Mouse (Mus musculus) brain, adult 2 months (tissue): ENCODE measurements around the gene Scly.

Experiments
- DNase-seq: peaks from one replicate; pipeline ENCODE4 v3.0.0; 2011; ENCODE audit warnings: low read depth, low spot score

Gene Scly

GRCm38 (mm10) chr1:91299707-91300426, 1.7 kb downstream of the Scly start:
- peak; percentile 61 for DNase-seq

GRCm38 (mm10) chr1:91301206-91301920, 3.2 kb downstream of the Scly start:
- DNase-seq = peak; percentile 10

GRCm38 (mm10) chr1:91302021-91302420, 3.9 kb downstream of the Scly start:
- DNase-seq = no peak

DNA sequence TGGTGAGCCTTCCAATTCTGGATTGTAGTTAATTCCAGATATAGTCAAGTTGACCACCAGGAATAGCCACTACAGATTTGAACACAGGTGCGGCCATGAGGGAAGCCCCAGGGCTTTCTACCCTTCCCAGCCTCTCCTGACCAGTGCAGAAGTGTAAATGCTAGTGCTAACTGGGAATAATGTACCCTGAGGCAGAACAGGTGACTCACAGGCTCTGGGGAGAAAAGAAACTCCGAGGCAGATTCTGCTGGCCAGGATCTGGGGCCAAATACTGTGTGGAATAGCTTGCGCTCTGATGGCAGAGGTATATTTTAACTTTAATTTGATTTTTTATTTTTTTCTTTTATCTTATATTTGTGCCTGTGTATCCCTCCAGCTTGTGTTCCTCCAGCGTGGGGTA, 6.5 kb downstream of the Scly start:
- DNase-seq = no peak

GRCm38 (mm10) chr1:91309366-91310085, 11.4 kb downstream of the Scly start:
- no peak for DNase-seq

GRCm38 (mm10) chr1:91312273-91312672, 14.1 kb downstream of the Scly start:
- DNase-seq = no peak

DNA sequence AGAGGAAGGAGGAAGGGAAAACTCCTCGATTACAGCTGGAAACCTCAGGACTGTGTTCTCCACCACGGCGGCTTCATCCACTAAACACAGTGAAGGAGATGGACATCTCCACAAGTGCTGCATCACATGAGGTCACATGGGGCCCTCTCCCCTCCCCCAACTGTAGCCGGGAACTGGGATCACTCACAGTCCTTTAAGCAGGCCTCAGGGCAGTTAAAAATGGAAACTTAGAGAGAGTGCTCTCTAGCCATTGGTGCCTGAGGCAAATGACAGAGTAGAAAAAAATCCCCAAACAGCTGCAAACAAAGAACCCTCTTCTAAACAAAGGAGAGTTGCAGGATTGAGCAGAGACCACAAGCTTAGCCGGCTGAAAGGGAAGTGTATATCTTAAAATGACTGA, 15.1 kb downstream of the Scly start:
- no peak for DNase-seq

GRCm38 (mm10) chr1:91317656-91318055, 19.5 kb downstream of the Scly start:
- DNase-seq = no peak

DNA sequence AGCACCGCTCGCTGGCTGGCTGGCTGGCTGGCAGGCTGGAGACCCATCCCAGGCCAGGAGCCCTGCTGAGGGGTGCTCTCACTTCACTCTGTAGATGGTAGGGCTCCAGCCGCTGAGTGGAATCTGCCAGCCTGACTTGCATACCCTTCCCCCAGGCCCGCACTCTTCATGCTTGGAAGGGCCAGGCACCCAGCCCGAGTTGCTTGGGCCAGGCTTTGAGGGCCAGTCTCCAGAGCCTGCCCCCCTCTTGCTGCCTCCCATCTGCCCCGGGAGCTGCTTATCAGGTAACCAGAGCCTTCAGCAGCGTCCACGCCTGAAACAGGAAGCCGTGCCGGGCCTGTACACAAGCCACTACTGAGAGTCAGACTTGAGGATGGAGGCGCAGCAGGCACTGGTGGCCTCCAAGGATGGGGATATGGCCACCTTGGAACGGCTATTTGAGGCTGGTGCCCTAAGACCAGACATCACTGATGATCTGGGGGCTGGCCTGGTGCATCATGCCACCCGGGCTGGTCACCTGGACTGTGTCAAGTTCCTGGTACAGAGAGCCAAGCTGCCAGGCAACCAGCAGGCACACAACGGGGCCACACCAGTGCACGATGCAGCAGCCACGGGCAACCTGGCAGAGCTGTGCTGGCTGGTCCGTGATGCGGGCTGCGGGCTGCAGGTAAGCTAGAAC, 23.8 kb downstream of the Scly start, which contains the start of gene Espnl:
TSS of gene Espnl (plus strand) at position 316 of the 679 bp plus-strand sequence.
- peak; percentile 25 for DNase-seq

DNA sequence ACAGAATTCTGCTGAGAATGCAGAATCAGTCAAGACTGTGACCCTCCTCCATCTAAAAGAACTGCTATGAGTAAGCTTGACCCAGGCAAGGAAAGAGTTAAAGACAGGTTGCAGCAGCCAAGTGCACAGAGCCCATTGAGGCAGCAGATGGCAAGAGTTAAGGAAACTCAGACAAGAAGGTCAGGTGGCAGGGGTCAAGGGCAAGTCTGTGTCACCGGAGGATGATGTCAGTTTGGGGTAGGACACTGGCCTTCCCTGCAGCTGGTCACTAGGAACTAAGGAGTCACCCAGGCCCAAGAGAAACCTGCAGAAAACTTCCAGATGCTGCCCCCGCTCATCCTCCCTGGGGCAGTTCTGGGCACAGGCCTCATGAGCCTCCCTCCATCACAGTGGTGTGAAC, 26.5 kb downstream of the Scly start:
- DNase-seq = no peak

DNA sequence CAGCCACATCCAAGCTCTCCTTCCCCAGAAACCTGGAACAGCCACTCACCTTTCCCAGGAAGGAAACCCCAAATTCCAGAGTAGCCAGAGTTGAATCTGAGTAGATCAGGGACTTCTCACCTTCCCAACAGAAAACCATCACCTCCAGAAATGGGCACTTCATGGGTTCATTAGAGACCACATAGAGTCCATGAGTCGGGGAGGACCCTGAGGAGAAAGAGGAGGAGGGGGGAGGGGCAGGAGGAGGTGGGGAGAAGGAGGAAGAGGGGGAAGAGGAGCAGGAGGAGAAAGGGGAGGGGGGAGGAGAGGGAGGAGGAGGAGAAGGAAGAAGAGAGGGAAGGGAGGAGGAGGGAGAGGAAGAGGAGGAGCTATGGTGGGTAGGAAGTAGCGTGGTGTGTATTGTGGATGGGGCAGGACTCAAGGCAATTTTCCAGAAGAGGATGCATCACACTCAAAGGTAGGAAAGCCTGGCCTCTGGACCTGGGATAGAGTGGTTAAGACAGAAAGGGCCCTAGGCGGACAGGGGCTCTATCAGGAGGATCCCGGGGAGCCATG, 27.4 kb downstream of the Scly start:
- DNase-seq = no peak

DNA sequence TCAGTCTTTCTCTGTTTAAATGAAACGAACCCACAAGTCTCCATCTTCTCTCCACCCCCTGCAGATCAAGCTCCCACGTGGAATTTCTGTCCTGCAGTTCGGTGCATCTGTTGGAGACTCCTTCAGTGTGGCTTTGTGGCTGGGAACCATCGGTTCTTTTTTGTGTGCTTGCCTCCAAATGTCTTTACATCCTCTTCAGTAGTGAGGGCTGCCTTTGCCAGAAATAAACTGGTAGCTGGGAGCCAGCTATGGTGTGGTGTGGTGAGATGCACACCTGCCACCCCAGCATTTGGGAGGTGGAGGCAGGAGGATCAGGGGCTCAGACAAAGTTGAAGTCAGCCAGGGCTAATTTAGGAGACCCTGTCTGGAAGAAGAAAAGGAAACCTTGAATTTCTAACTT, 34.0 kb downstream of the Scly start:
- DNase-seq = peak; percentile 76

- DNase-seq = no peak
Observed at GRCm38 (mm10) chr1:91333582-91333981, 35.4 kb downstream of the Scly start.

DNA sequence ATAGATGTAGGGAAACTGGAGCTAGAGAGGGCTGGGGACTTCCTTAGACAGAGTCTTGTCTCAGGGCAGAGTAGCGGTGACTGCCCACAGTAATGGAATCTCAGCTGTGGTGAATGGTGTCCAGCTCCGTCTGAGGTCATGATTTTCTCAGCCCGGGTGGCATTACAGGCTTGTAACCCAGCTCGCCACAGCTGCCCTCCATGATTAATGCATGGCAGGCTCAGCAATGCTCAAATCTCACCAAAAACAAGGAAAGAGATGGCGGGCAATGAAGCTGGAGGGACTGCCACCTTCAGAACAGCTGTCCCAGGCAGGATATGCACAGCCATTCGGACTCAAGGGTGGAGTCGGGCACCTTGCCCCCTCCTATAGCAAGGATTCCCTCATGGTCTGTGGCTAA, 39.2 kb downstream of the Scly start:
- no peak for DNase-seq

GRCm38 (mm10) chr1:91344001-91344400, 45.9 kb downstream of the Scly start:
- DNase-seq = no peak

DNA sequence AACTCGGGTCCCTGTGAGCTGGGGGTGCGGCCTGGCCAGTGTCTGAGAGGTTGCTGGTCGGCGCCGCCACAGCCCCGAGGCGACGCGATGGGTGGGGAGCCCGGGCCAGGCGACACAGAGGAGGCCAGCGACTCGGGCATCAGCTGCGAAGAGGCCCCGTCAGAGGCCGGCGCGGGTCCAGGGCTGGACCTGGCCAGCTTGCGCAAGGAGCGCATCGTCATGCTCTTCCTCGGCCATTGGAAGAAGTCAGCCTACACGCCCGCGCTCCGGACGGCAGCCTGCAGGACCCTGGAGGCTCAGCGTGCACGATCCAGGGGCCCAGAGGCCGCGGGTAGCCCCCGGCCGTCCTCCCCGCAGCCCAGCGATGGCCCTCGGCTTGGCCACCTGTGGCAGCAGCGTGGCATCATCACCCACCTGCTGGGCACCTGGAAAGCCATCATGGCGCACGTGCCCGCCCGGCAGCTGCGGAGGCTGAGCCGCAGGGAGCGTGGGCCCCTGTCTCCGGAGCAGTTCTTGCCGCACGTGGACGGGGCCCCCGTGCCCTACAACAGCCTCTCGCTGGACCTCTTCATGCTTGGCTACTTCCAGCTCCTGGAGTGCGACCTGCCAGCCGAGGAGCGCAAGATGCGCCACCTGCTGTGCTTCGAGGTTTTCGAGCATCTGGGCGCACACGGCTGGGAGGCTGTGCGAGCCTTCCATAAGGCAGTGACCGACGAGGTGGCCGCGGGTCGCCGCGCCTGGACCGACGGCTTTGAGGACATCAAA, 47.0 kb downstream of the Scly start:
- peak; percentile 36 for DNase-seq

DNA sequence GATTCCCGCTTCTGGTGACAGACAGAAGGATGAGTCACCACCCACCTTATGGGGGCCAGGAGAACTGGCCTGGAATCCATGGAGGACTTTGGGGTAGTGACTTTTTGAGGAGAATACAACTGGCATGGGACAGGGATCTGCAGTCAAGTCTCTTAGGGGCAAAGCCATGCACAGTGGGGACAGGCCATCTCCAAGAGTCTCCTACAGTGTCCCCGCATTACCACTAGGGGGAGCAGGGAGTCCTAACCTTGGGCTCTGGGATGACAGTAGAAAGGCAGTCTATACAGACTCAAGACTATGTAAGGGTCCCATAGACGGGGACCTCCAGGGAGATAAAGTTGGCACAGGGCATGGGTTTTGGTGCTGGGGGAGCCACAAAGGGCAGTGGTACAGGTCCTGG, 48.8 kb downstream of the Scly start:
- DNase-seq = peak; percentile 77

GRCm38 (mm10) chr1:91350841-91351240, 52.7 kb downstream of the Scly start, which contains the start of gene Klhl30:
Gene Klhl30 (plus strand): TSS chr1:91351016.
- no peak for DNase-seq

- no peak for DNase-seq
Observed at GRCm38 (mm10) chr1:91351249-91351648, 53.1 kb downstream of the Scly start.

GRCm38 (mm10) chr1:91352277-91352676, 54.1 kb downstream of the Scly start:
- peak; percentile 82 for DNase-seq

- no peak for DNase-seq
Observed at GRCm38 (mm10) chr1:91356105-91356504, 58.0 kb downstream of the Scly start.
